Mouse (Mus musculus) monocyte, adult 2 months (primary cell): ENCODE results near the gene Ctnnbip1.

Experiments used
- DNase-seq, 2 experiments: peaks; one replicate each; pipeline ENCODE4 v3.0.0; 2022; ENCODE audit warnings: low spot score in 2 of 2, low read depth in 1 of 2

The Ctnnbip1 gene

GRCm38 (mm10) chr4:149517868-149518340, at the start of gene Ctnnbip1:
TSS of gene Ctnnbip1 (plus strand) at chr4:149518236.
- DNase-seq: peak; percentile 91 to 96

GRCm38 (mm10) chr4:149469557-149469956, 48.5 kb upstream of the Ctnnbip1 start:
- no peak for DNase-seq

GRCm38 (mm10) chr4:149475096-149475495, 42.9 kb upstream of the Ctnnbip1 start:
- DNase-seq: no peak

- DNase-seq: no peak
Observed at GRCm38 (mm10) chr4:149477078-149477477, 41.0 kb upstream of the Ctnnbip1 start, which contains the start of gene Tmem274. TSS of gene Tmem274 (plus strand) at chr4:149477378.

GRCm38 (mm10) chr4:149484566-149484965, 33.5 kb upstream of the Ctnnbip1 start:
- DNase-seq: no peak

GRCm38 (mm10) chr4:149485053-149485824, 32.8 kb upstream of the Ctnnbip1 start, which contains the start of the genes Nmnat1 and Lzic:
TSS of gene Nmnat1 (minus strand) at chr4:149485202.
TSS of gene Lzic (plus strand) at chr4:149485229.
- peak; percentile 70 to 80 for DNase-seq

- no peak for DNase-seq
Observed at GRCm38 (mm10) chr4:149485825-149486206, 32.2 kb upstream of the Ctnnbip1 start.

GRCm38 (mm10) chr4:149487729-149488128, 30.3 kb upstream of the Ctnnbip1 start:
- no peak for DNase-seq

GRCm38 (mm10) chr4:149489415-149490240, 28.4 kb upstream of the Ctnnbip1 start:
- no peak for DNase-seq

GRCm38 (mm10) chr4:149491151-149491550, 26.9 kb upstream of the Ctnnbip1 start:
- no peak for DNase-seq

- no peak for DNase-seq
Observed at GRCm38 (mm10) chr4:149496612-149497011, 21.4 kb upstream of the Ctnnbip1 start.

GRCm38 (mm10) chr4:149498901-149499300, 19.1 kb upstream of the Ctnnbip1 start:
- DNase-seq: no peak

- DNase-seq: no peak
Observed at GRCm38 (mm10) chr4:149499790-149500189, 18.2 kb upstream of the Ctnnbip1 start.

GRCm38 (mm10) chr4:149504363-149504762, 13.7 kb upstream of the Ctnnbip1 start:
- DNase-seq: no peak

GRCm38 (mm10) chr4:149504858-149505257, 13.2 kb upstream of the Ctnnbip1 start:
- no peak for DNase-seq

GRCm38 (mm10) chr4:149505261-149505967, 12.6 kb upstream of the Ctnnbip1 start:
- DNase-seq: no peak

GRCm38 (mm10) chr4:149506904-149507303, 11.1 kb upstream of the Ctnnbip1 start:
- DNase-seq: no peak

GRCm38 (mm10) chr4:149511221-149511646, 6.8 kb upstream of the Ctnnbip1 start:
- no peak for DNase-seq

GRCm38 (mm10) chr4:149512072-149512471, 6.0 kb upstream of the Ctnnbip1 start:
- DNase-seq: no peak

GRCm38 (mm10) chr4:149515706-149516105, 2.3 kb upstream of the Ctnnbip1 start:
- DNase-seq: no peak
